8 mouse cellular contexts compared by ENCODE assay signal in the genomic region with DNA sequence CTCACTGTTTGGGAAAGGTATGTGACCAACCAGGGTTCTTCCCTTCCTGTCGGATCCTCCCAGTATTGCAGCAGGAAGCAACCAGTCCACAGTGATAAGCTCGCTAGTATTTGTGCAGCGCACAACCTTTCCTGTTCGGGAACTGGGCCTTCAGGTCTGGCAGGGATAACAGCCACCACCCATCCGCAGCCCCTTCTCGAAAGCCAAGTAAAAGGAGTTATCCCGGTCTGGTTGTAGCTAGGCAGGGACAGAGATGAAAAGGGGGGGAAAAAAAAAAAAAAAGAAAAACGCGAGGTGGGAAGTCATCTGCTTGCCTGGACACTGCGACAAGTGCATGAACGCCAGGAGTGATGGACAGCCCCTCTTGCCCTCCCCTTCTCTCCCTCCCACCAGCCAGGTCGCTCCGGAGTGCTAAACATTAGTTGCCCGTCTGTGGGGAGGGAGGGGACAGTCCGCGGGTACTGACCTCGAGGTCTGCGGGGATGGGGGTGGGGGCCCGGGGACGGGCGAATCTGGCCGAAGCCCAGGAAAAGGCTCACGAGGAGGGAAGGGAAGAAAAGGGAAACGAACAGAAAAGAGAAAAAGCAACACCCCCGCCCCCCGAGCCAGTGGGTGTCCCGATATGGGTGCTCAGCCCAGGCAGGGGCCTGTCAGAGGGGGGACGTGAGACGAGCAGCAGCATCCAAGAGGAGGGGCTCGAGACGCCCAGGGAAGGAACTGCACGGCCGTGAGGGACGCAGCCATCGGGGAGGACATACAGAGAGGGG. TPM values are rescaled to one million over a fixed set of nuclear protein-coding genes. Genes with fewer than 3 reads are reported as not detected.
DNase-seq lines count a peak whose midpoint lies in the region; ATAC-seq lines count a peak whose summit lies in the region.

No protein-coding gene starts in this region.

- peak overlapping the region; percentile 74 for H3K4me2 ChIP-seq in intestine, embryonic 15.5 days (replicated peaks)

- peak overlapping the region; percentile 99 for H3K4me3 ChIP-seq in intestine, embryonic 15.5 days (replicated peaks)
- peak overlapping the region; percentile 97 for H3K4me3 ChIP-seq in midbrain, embryonic 10.5 days

- no peak for ATAC-seq in monocyte, adult 5-6 weeks (replicated peaks; ENCODE audit: insufficient number of reproducible peaks, low FRiP score, low TSS enrichment, poor library complexity, severe bottlenecking)
- ATAC-seq in intestine, embryonic 15.5 days = peak; percentile 77

- H3K27me3 ChIP-seq in intestine, embryonic 15.5 days (replicated peaks) = no peaks in the 10 kb centered on the region
- no peaks in the 10 kb centered on the region for H3K27me3 ChIP-seq in midbrain, embryonic 10.5 days (ENCODE audit: low read depth, poor library complexity, severe bottlenecking)

- H3K4me1 ChIP-seq in intestine, embryonic 15.5 days (replicated peaks) = 0 out of 2 replicates have a peak, but pooled peaks cover 2% of the 10 kb centered on the region
- H3K4me1 ChIP-seq in midbrain, embryonic 10.5 days = peaks cover 13% of the 10 kb centered on the region

- under 1% methylated on average over 33 of the region's 35 CpGs for WGBS in intestine, embryonic 15.5 days
- WGBS in midbrain, embryonic 10.5 days = under 1% methylated on average over 34 of the region's 35 CpGs

- peak overlapping the region; percentile 80 for H3K9ac ChIP-seq in intestine, embryonic 15.5 days

- no peaks in the 10 kb centered on the region for H3K36me3 ChIP-seq in intestine, embryonic 15.5 days
- H3K36me3 ChIP-seq in midbrain, embryonic 10.5 days = no peaks in the 10 kb centered on the region

- H3K9me3 ChIP-seq in intestine, embryonic 15.5 days = no peaks in the 10 kb centered on the region
- H3K9me3 ChIP-seq in midbrain, embryonic 10.5 days (replicated peaks) = no peaks in the 10 kb centered on the region

- peak overlapping the region; percentile 94 for H3K27ac ChIP-seq in intestine, embryonic 15.5 days
- H3K27ac ChIP-seq in midbrain, embryonic 10.5 days (replicated peaks) = peak overlapping the region; percentile 93

- DNase-seq in monocyte, adult 2 months (ENCODE audit: low read depth in 1 of 2, low spot score in 2 of 2) = peak; percentile 8 to 14
- DNase-seq in embryo, embryonic 9.5 days (ENCODE audit: extremely low spot score) = peak; percentile 71
- peak; percentile 16 to 45 for DNase-seq in gastrocnemius, postnatal 36 days
- DNase-seq in left cerebral cortex, postnatal 4 days = peak; percentile 56
- peak; percentile 68 for DNase-seq in midbrain, embryonic 10.5 days (ENCODE audit: low spot score)
- peak; percentile 54 for DNase-seq in spleen, adult 12 weeks (ENCODE audit: low spot score)

- intact Hi-C loops in gastrocnemius, postnatal 36 days (cut with DNase I) = no loop called here
- intact Hi-C loops in left cerebral cortex, postnatal 4 days (cut with DNase I) = no loop called here

RNA-seq across cellular contexts. Expression of a gene that starts 0.7 kb away (rescaled TPM):
- 169 to 356 TPM (median 307 TPM) in 3 replicates for total RNA-seq in monocyte, adult 5-6 weeks (2017)
- 10 to 100 TPM; 89.1 to 95.6 TPM for total RNA-seq in gastrocnemius, postnatal 36 days (2021)
- 512 and 519 TPM in 2 replicates for polyA plus RNA-seq in intestine, embryonic 15.5 days (2015; fragmentation: Nextera tagmentation; extraction: Ambion mirVana)
- total RNA-seq in left cerebral cortex, postnatal 4 days (2021) = 100 to 1,000 TPM; 424 to 443 TPM
- 275 and 277 TPM in 2 replicates for polyA plus RNA-seq in midbrain, embryonic 10.5 days (2016; fragmentation: Nextera tagmentation; extraction: Ambion mirVana)

Comparison
In these comparisons a context has a peak if more than half of its experiments do, and no peak if none do; other contexts are left out.
1. DNase-seq: peak in every context shown above with its lines; median percentile 71 in embryo, embryonic 9.5 days; 68 in midbrain, embryonic 10.5 days; 56 in left cerebral cortex, postnatal 4 days; 54 in spleen, adult 12 weeks; 30 in gastrocnemius, postnatal 36 days; 11 in monocyte, adult 2 months.